Mouse (Mus musculus) MEL (cell line): ENCODE results near the gene Vav3. TPM values are rescaled to one million over a fixed set of nuclear protein-coding genes. Genes with fewer than 3 reads are reported as not detected.

ENCODE experiments used
- DNase-seq: peaks from one replicate; pipeline ENCODE4 v3.0.0; 2011; ENCODE audit warnings: low read depth, low spot score
- H3K27ac ChIP-seq: 2 replicates; pipeline ENCODE4 v1.5.1; 2012; ENCODE audit warnings: low read depth, mild to moderate bottlenecking, control low read depth, low read length, moderate library complexity; ENCODE audit not compliant: control insufficient read depth
- H3K27me3 ChIP-seq, 2 experiments: fragments of 150-350 bp in 1 of 2; sonication (generic) in 1 of 2; 2 replicates each; pipeline ENCODE4 v1.6.1; 2012; ENCODE audit warnings: low read length in 2 of 2, mild to moderate bottlenecking in 2 of 2, improper control_type of control experiment in 1 of 2, moderate library complexity in 1 of 2; ENCODE audit not compliant: insufficient read depth in 2 of 2, control insufficient read depth in 1 of 2
- H3K36me3 ChIP-seq, 2 experiments: 2 replicates each; pipeline ENCODE4 v1.6.1; 2012 to 2014; ENCODE audit warnings: low read length in 2 of 2, improper control_type of control experiment in 1 of 2, inconsistent platforms in 1 of 2, mild to moderate bottlenecking in 1 of 2; ENCODE audit not compliant: insufficient read depth in 2 of 2, control insufficient read depth in 1 of 2
- H3K4me1 ChIP-seq, 2 experiments: fragments of 150-350 bp in 1 of 2; sonication (generic) in 1 of 2; 2 replicates each; pipeline ENCODE4 v1.6.1; 2012; ENCODE audit warnings: low read length in 2 of 2, improper control_type of control experiment in 1 of 2, mild to moderate bottlenecking in 1 of 2; ENCODE audit not compliant: insufficient read depth in 2 of 2, control insufficient read depth in 1 of 2
- H3K4me3 ChIP-seq, 2 experiments: fragments of 150-350 bp in 1 of 2; sonication (generic) in 1 of 2; 2 replicates each; pipeline ENCODE4 v1.5.1; 2012; ENCODE audit warnings: low read depth in 2 of 2, low read length in 2 of 2, mild to moderate bottlenecking in 2 of 2, moderate library complexity in 2 of 2, control low read depth in 1 of 2, improper control_type of control experiment in 1 of 2; ENCODE audit not compliant: control insufficient read depth in 1 of 2, insufficient read depth in 1 of 2
- H3K79me2 ChIP-seq: 2 replicates; pipeline ENCODE4 v1.6.1; 2012; ENCODE audit warnings: mild to moderate bottlenecking, low read length, moderate library complexity; ENCODE audit not compliant: control insufficient read depth, poor library complexity, insufficient read depth
- H3K9ac ChIP-seq: 2 replicates; pipeline ENCODE4 v1.6.1; 2012; ENCODE audit warnings: low read depth, mild to moderate bottlenecking, control low read depth, low read length, moderate library complexity; ENCODE audit not compliant: control insufficient read depth, poor library complexity, severe bottlenecking
- H3K9me3 ChIP-seq: fragments of 150-350 bp; sonication (generic); replicated peaks from 2 replicates; pipeline ENCODE4 v1.6.1; 2012; ENCODE audit warnings: mild to moderate bottlenecking, low read length, improper control_type of control experiment, moderate library complexity; ENCODE audit not compliant: insufficient read depth
- BHLHE40 ChIP-seq: IDR thresholded peaks from 2 replicates; pipeline ENCODE4 v1.6.1; 2012; ENCODE audit warnings: low read depth, mild to moderate bottlenecking, inconsistent platforms, low read length, improper control_type of control experiment, borderline replicate concordance
- CHD2 ChIP-seq: IDR thresholded peaks from 2 replicates; pipeline ENCODE4 v1.6.1; 2011; ENCODE audit warnings: low read length, improper control_type of control experiment
- ELF1 ChIP-seq: IDR thresholded peaks from 2 replicates; pipeline ENCODE4 v1.6.1; 2014; ENCODE audit warnings: low read depth, mild to moderate bottlenecking, inconsistent platforms, low read length, improper control_type of control experiment, moderate library complexity
- ETS1 ChIP-seq: IDR thresholded peaks from 2 replicates; pipeline ENCODE4 v1.6.1; 2012; ENCODE audit warnings: low read depth, mild to moderate bottlenecking, inconsistent platforms, low read length, improper control_type of control experiment, moderate library complexity
- HCFC1 ChIP-seq: IDR thresholded peaks from 2 replicates; pipeline ENCODE4 v1.6.1; 2012; ENCODE audit warnings: low read depth, mild to moderate bottlenecking, inconsistent platforms, low read length, improper control_type of control experiment, moderate library complexity
- JUND ChIP-seq: IDR thresholded peaks from 2 replicates; pipeline ENCODE4 v1.6.1; 2011; ENCODE audit warnings: low read depth, mild to moderate bottlenecking, improper control_type of control experiment, low read length
- MAX ChIP-seq: IDR thresholded peaks from 2 replicates; pipeline ENCODE4 v1.6.1; 2011; ENCODE audit warnings: low read length, improper control_type of control experiment
- MAZ ChIP-seq: IDR thresholded peaks from 2 replicates; pipeline ENCODE4 v1.6.1; 2012; ENCODE audit warnings: low read depth, mild to moderate bottlenecking, inconsistent platforms, low read length, improper control_type of control experiment
- MXI1 ChIP-seq: IDR thresholded peaks from 2 replicates; pipeline ENCODE4 v1.6.1; 2011; ENCODE audit warnings: mild to moderate bottlenecking, low read depth, low read length, improper control_type of control experiment
- MYC ChIP-seq: IDR thresholded peaks from 2 replicates; pipeline ENCODE4 v1.6.1; 2011; ENCODE audit warnings: low read depth, mild to moderate bottlenecking, low read length, improper control_type of control experiment, moderate library complexity
- NELFE ChIP-seq: IDR thresholded peaks from 2 replicates; pipeline ENCODE4 v1.6.1; 2011; ENCODE audit warnings: low read depth, low read length, improper control_type of control experiment
- POLR2A ChIP-seq, 2 experiments: IDR thresholded peaks; 2 replicates each; pipeline ENCODE4 v1.6.1; 2011 to 2012; ENCODE audit warnings: low read length in 2 of 2, mild to moderate bottlenecking in 2 of 2, control low read depth in 1 of 2, improper control_type of control experiment in 1 of 2, low read depth in 1 of 2, moderate library complexity in 1 of 2; ENCODE audit not compliant: control insufficient read depth in 1 of 2, insufficient read depth in 1 of 2, poor library complexity in 1 of 2
- POLR2AphosphoS2 ChIP-seq: IDR thresholded peaks from 2 replicates; pipeline ENCODE4 v1.6.1; 2011; ENCODE audit warnings: low read length, improper control_type of control experiment
- RAD21 ChIP-seq: IDR thresholded peaks from 2 replicates; pipeline ENCODE4 v1.6.1; 2011; ENCODE audit warnings: mild to moderate bottlenecking, low read depth, low read length, improper control_type of control experiment
- SIN3A ChIP-seq: IDR thresholded peaks from 2 replicates; pipeline ENCODE4 v1.6.1; 2012; ENCODE audit warnings: low read length, improper control_type of control experiment, inconsistent platforms
- SMC3 ChIP-seq: IDR thresholded peaks from 2 replicates; pipeline ENCODE4 v1.6.1; 2011; ENCODE audit warnings: low read depth, low read length, improper control_type of control experiment
- TBP ChIP-seq: IDR thresholded peaks from 2 replicates; pipeline ENCODE4 v1.8.0; 2011; ENCODE audit warnings: low read depth, low read length, improper control_type of control experiment
- USF1 ChIP-seq: IDR thresholded peaks from 2 replicates; pipeline ENCODE4 v1.6.1; 2014; ENCODE audit warnings: low read depth, mild to moderate bottlenecking, inconsistent platforms, low read length, improper control_type of control experiment, moderate library complexity
- ZC3H11A ChIP-seq: IDR thresholded peaks from 2 replicates; pipeline ENCODE4 v1.6.1; 2012; ENCODE audit warnings: low read depth, mild to moderate bottlenecking, inconsistent platforms, low read length, improper control_type of control experiment
- ZKSCAN1 ChIP-seq: IDR thresholded peaks from 2 replicates; pipeline ENCODE4 v1.6.1; 2012; ENCODE audit warnings: low read depth, mild to moderate bottlenecking, inconsistent platforms, low read length, improper control_type of control experiment, moderate library complexity
- ZNF384 ChIP-seq: IDR thresholded peaks from 2 replicates; pipeline ENCODE4 v1.6.1; 2012; ENCODE audit warnings: low read depth, mild to moderate bottlenecking, inconsistent platforms, low read length, improper control_type of control experiment
- polyA plus RNA-seq, 2 experiments: library from polyadenylated mRNA; stranded (reverse) in 1 of 2; unstranded in 1 of 2; fragments of >175 nt in 1 of 2; fragments of >200 nt in 1 of 2; gene quantifications; 2 replicates each; pipeline versions ENCODE4 v1.2.1 to v1.2.4; 2012; ENCODE audit warnings: low replicate concordance in 2 of 2, low read depth in 1 of 2; ENCODE audit not compliant: insufficient read length in 2 of 2, insufficient read depth in 1 of 2, missing spikeins in 1 of 2
- total RNA-seq: library from RNA; depleted of rRNA; stranded (reverse); fragments of 300-350 nt; gene quantifications from 2 replicates; pipeline ENCODE4 v1.2.3, GENCODE M21; 2012

Vav3 gene
- total and polyA plus RNA-seq, 3 experiments, result not detected

DNA sequence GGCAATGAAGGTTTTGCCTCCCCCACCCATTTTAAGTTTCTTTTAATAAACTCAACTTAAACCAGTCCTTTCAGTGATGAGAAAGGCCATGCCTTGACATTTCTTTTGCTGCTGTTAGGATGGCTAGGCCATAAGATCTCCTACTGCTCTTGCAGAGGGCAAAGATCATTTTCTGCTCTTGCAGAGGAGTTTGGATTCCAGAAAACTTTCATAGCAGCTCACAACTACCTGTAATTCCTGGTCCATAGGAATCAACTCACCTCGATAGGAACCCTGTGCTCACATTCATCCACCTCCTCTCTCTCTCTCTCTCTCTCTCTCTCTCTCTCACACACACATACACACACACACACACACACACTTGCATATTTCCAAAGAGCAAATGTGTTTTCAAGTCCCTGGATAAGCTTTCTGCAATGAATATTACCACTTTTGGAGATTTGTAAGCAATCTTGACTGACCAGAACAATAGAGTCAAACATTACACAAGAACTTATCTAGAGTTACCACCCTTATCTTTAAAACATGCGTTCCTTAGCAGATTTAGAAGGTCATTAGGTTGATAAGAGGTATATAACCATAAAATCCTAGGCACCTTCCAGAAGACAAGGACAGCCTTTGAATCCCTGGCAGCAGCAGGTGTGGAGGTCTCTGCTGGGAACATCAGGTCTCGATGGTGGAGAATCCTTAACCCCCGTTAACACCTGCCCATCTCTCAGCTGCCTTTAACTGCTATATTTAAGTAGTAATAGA is 260.4 kb downstream of the Vav3 start:
- no peaks in the 10 kb centered on the region for H3K36me3 ChIP-seq
- H3K27ac ChIP-seq, result no peak overlapping the region

GRCm38 (mm10) chr3:109602753-109603152 is 262.3 kb downstream of the Vav3 start:
- no peak for DNase-seq
- no peaks in the 10 kb centered on the region for H3K36me3 ChIP-seq
- no peaks in the 10 kb centered on the region for H3K4me1 ChIP-seq
- H3K4me3 ChIP-seq, result no peak overlapping the region
- no peaks in the 10 kb centered on the region for H3K27me3 ChIP-seq
- no peak overlapping the region for H3K27ac ChIP-seq
- TF ChIP-seq POLR2AphosphoS2 (no peak), NELFE (no peak), SMC3 (no peak), RAD21 (no peak), TBP (no peak)
- no peaks in the 10 kb centered on the region for H3K79me2 ChIP-seq
- H3K9me3 ChIP-seq, result no peaks in the 10 kb centered on the region
- no peak overlapping the region for H3K9ac ChIP-seq

More for the DNA sequence above, 260.4 kb downstream of the Vav3 start:
- Histone ChIP-seq H3K9me3 (no peaks in the 10 kb centered on the region), H3K79me2 (no peaks in the 10 kb centered on the region), H3K4me3 (no peak overlapping the region), H3K9ac (no peak overlapping the region), H3K27me3 (no peaks in the 10 kb centered on the region), H3K4me1 (no peaks in the 10 kb centered on the region)
- TF ChIP-seq MYC (no peak), BHLHE40 (no peak), ZKSCAN1 (no peak), ZC3H11A (no peak), NELFE (no peak), HCFC1 (no peak), RAD21 (no peak), MAZ (no peak)
- no peak for DNase-seq

DNA sequence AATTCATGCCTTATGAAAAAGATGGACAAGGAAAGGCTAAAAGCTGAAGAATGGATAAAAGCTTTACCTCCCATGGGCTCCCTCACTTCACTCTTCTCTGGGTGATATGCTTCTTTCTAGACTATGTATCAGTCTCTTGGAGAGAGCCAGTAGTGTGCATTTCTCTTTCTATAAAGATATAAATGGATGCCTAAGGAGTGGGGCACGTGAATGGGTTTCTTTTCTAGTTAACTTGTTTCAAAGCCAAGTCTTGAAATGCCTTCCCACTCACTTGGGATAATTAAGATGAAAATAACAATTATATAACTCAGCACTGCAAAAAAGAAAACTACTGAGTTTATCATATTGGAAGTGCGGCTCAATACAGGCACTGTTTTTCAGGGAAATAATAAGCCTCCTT is 265.7 kb downstream of the Vav3 start:
- H3K4me1 ChIP-seq, result no peaks in the 10 kb centered on the region
- no peaks in the 10 kb centered on the region for H3K79me2 ChIP-seq
- H3K9me3 ChIP-seq, result no peaks in the 10 kb centered on the region
- no peak overlapping the region for H3K9ac ChIP-seq
- no peak for DNase-seq
- H3K4me3 ChIP-seq, result no peak overlapping the region
- no peaks in the 10 kb centered on the region for H3K27me3 ChIP-seq
- no peaks in the 10 kb centered on the region for H3K36me3 ChIP-seq
- TF ChIP-seq MAX, result no peak
- TF ChIP-seq ZC3H11A, result no peak
- no peak for TF ChIP-seq MXI1
- TF ChIP-seq RAD21, result no peak
- no peak for TF ChIP-seq POLR2A (IDR thresholded peaks at IDR 0.05; ENCODE audit: control insufficient read depth in 1 of 2, insufficient read depth in 1 of 2, low read depth in 1 of 2, low read length in 2 of 2, poor library complexity in 1 of 2)
- no peak for TF ChIP-seq SIN3A
- TF ChIP-seq ZNF384, result no peak
- TF ChIP-seq ETS1, result no peak
- no peak for TF ChIP-seq JUND
- no peak for TF ChIP-seq CHD2
- TF ChIP-seq ZKSCAN1, result no peak
- TF ChIP-seq ELF1, result no peak
- TF ChIP-seq USF1, result no peak
- no peak for TF ChIP-seq MYC
- TF ChIP-seq, all 39 proteins: peak for 0
- no peak overlapping the region for H3K27ac ChIP-seq
